Mouse (Mus musculus): ENCODE measurements at regions not wholly inside any gene's neighbourhood (a gene's known extent, or its start where the extent isn't known, plus 50 kb on each side); places are given as distances from the start of the nearest gene placed in this dataset.

DNA sequence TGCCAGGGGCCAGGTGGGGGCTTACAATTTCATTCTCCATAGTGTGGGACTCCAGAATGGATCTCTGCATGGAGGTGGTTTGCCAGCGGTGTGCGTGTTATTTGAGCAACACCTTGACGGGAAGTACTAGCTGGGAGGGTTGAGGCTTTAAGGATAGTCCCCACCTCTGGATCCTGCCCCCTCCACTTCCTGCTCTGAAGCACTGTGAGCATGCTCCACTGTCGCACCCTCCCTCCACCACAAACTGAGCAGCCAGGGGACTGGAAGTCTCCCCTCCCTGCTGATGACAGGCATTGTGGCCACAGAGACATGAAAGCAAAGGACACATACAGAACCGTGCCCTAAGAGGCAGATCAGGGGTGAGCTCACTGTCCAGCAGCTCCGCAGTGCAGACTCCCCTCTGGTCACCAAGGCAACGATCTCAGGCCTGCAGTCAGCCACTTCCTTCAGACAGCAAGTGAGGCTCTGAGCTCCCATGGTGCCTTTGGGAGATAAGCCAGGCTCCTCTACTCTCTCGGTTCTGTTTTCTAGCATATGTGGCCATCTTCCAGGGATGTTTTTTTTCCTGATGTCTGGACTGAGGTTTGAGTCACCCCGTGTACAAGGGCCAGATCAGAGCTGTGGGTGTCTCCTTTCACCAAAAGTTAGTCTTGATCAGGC, 239.7 kb downstream of the Cryba4 start:
- peaks cover 12% of the 10 kb centered on the region for H3K4me1 ChIP-seq
- H3K9ac ChIP-seq = no peak overlapping the region
- 0 out of 2 replicates have a peak, but pooled peaks cover 2% of the 10 kb centered on the region for H3K27me3 ChIP-seq (replicated peaks)
- H3K36me3 ChIP-seq (replicated peaks) = no peaks in the 10 kb centered on the region
- H3K27ac ChIP-seq = 0 out of 2 replicates have a peak overlapping the region, but pooled peaks have one; percentile 1
- ATAC-seq (replicated peaks) = peak; percentile 70; the same call in 1 of the 2 replicates
- H3K4me3 ChIP-seq = no peak overlapping the region
- H3K4me2 ChIP-seq = no peak overlapping the region
- H3K9me3 ChIP-seq = no peaks in the 10 kb centered on the region
- WGBS = 9% methylated on average over 9 of the region's 9 CpGs

GRCm38 (mm10) chr5:112018925-112019324, 233.4 kb downstream of the Cryba4 start:
- Histone ChIP-seq H3K4me2 (no peak overlapping the region), H3K36me3 (replicated peaks) (no peaks in the 10 kb centered on the region), H3K4me3 (no peak overlapping the region), H3K9ac (no peak overlapping the region), H3K27me3 (replicated peaks) (no peaks in the 10 kb centered on the region), H3K4me1 (no peaks in the 10 kb centered on the region; the same call in 1 of the 2 replicates), H3K27ac (no peak overlapping the region), H3K9me3 (no peaks in the 10 kb centered on the region)
- ATAC-seq (replicated peaks) = no peak
- 64% methylated on average over 7 of the region's 7 CpGs for WGBS

DNA sequence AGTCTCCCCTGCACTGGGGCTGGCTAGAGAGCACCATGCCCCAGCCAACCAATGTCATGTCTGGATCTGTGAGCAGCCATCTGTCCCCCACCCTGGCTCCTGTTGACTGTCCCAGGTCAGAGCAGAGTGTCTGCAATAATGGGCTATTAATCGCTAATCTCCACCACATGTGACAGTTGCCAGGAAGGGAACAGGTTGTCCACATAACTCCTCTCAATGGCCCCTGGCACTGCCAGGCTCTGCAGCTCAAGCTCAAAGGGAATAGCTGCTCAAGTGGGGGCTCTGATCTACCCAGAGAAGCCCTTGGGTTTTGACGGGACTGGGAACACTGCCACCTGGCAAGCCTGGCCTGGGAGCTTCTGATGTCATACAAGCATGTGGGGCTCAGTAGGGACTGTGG, 231.4 kb downstream of the Cryba4 start:
- no peaks in the 10 kb centered on the region for H3K27me3 ChIP-seq (replicated peaks)
- H3K4me3 ChIP-seq = no peak overlapping the region
- H3K4me1 ChIP-seq = no peaks in the 10 kb centered on the region; the same call in 1 of the 2 replicates
- H3K36me3 ChIP-seq (replicated peaks) = no peaks in the 10 kb centered on the region
- H3K9me3 ChIP-seq = no peaks in the 10 kb centered on the region
- H3K27ac ChIP-seq = no peak overlapping the region
- no peak overlapping the region for H3K9ac ChIP-seq
- 62% methylated on average over 2 of the region's 2 CpGs for WGBS
- no peak overlapping the region for H3K4me2 ChIP-seq
- peak; percentile 63 for ATAC-seq (replicated peaks)

GRCm38 (mm10) chr5:112029955-112030354, 222.4 kb downstream of the Cryba4 start:
- H3K27ac ChIP-seq = peak overlapping the region; percentile 82
- WGBS = 8% methylated on average over 11 of the region's 11 CpGs
- no peaks in the 10 kb centered on the region for H3K27me3 ChIP-seq (replicated peaks)
- no peak overlapping the region for H3K4me3 ChIP-seq
- H3K9me3 ChIP-seq = no peaks in the 10 kb centered on the region
- peak overlapping the region; percentile 13; the same call in 1 of the 2 replicates for H3K4me2 ChIP-seq
- no peaks in the 10 kb centered on the region for H3K36me3 ChIP-seq (replicated peaks)
- peaks cover 21% of the 10 kb centered on the region for H3K4me1 ChIP-seq
- ATAC-seq (replicated peaks) = peak; percentile 91
- no peak overlapping the region for H3K9ac ChIP-seq

DNA sequence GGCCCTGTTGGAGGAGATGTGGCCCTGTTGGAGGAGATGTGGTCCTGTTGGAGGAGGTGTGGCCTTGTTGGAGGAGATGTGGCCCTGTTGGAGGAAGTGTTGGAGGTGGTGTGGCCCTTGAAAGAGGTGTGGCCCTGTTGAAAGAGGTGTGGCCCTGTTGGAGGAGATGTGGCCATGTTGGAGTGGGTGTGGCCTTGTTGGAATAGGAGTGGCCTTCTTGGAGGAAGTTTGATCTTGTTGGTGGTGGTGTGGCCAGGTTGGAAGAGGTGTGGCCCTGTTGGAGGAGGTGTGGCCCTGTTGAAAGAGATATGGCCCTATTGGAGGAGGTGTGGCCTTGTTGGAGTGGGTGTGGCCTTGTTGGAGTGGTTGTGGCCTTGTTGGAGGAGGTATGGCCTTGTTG, 220.3 kb downstream of the Cryba4 start:
- H3K4me3 ChIP-seq = no peak overlapping the region
- no peak for ATAC-seq (replicated peaks)
- H3K36me3 ChIP-seq (replicated peaks) = no peaks in the 10 kb centered on the region
- H3K4me1 ChIP-seq = peaks cover 21% of the 10 kb centered on the region
- no peak overlapping the region for H3K27ac ChIP-seq
- H3K4me2 ChIP-seq = no peak overlapping the region
- H3K9ac ChIP-seq = no peak overlapping the region
- H3K9me3 ChIP-seq = no peaks in the 10 kb centered on the region
- H3K27me3 ChIP-seq (replicated peaks) = no peaks in the 10 kb centered on the region

- Histone ChIP-seq H3K4me3 (no peak overlapping the region), H3K4me2 (no peak overlapping the region), H3K9ac (no peak overlapping the region), H3K27ac (no peak overlapping the region), H3K4me1 (peaks cover 10% of the 10 kb centered on the region), H3K36me3 (replicated peaks) (no peaks in the 10 kb centered on the region), H3K27me3 (replicated peaks) (no peaks in the 10 kb centered on the region), H3K9me3 (no peaks in the 10 kb centered on the region)
- ATAC-seq (replicated peaks) = no peak
- WGBS = 68% methylated on average over 8 of the region's 8 CpGs
Observed at GRCm38 (mm10) chr5:112035426-112035825, 216.9 kb downstream of the Cryba4 start.

DNA sequence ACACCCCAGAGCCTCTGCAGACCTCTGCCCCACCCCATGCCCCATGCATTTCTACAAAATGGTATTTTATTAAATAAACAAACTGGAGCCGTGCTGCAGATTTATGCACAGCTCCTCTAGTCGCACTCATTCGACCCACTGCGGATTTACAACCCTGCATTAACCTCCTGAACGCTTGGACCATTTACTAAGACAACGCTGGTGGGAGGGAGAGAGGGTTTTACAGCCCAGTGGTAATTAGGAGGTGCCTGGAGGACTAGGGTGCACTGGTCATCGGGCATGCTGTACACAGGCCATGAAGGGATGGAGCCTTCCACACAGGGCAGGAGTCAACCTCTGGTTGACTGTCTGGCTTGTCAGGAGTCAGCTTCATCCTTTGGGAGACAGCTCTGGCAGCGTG, 215.2 kb downstream of the Cryba4 start:
- Histone ChIP-seq H3K27me3 (replicated peaks) (no peaks in the 10 kb centered on the region), H3K27ac (no peak overlapping the region), H3K9ac (no peak overlapping the region), H3K4me1 (peaks cover 24% of the 10 kb centered on the region), H3K36me3 (replicated peaks) (no peaks in the 10 kb centered on the region), H3K9me3 (no peaks in the 10 kb centered on the region), H3K4me3 (no peak overlapping the region), H3K4me2 (no peak overlapping the region)
- 74% methylated on average over 8 of the region's 8 CpGs for WGBS
- ATAC-seq (replicated peaks) = no peak

DNA sequence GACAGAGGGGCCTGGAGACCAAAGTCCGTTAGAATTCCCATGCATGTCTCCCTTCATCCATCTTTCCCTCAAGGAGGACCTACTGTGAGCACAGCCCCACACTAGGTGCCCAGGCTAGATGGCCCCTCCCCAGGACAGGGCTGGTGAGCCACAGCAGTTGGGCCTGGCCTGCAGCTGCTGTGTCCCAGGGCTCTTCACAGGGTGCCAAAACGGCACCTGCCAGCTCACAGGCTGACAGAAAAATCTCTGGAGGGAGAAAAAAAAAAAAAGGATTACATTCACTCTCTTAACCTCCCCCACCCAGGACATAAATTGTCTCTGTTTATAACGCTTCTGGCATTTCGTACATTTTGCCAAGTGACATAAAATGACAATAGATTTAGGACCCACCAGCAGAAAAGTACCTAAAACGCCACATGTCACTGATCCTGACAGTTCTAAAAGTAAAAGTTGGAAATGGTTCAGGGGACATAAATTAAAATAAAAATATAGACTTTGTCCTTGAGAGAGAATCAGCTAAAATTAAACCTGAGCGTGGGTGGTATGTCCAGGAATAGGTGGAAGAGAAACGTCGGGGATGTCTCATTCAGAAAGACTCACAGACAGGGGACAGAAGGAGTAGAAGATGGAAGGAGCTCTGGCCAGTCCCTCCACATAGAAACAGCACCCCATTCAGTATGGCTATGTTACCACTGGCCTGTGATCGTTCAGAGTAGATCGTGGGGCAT, 212.5 kb downstream of the Cryba4 start:
- H3K4me2 ChIP-seq = no peak overlapping the region
- H3K4me1 ChIP-seq = peaks cover 31% of the 10 kb centered on the region
- no peaks in the 10 kb centered on the region for H3K9me3 ChIP-seq
- no peak for ATAC-seq (replicated peaks)
- no peaks in the 10 kb centered on the region for H3K36me3 ChIP-seq (replicated peaks)
- 62% methylated on average over 10 of the region's 10 CpGs for WGBS
- no peak overlapping the region for H3K9ac ChIP-seq
- H3K4me3 ChIP-seq = no peak overlapping the region
- H3K27ac ChIP-seq = 0 out of 2 replicates have a peak overlapping the region, but pooled peaks have one; percentile 9
- no peaks in the 10 kb centered on the region for H3K27me3 ChIP-seq (replicated peaks)

GRCm38 (mm10) chr5:112040678-112041077, 211.6 kb downstream of the Cryba4 start:
- no peaks in the 10 kb centered on the region for H3K27me3 ChIP-seq (replicated peaks)
- peak overlapping the region; percentile 80 for H3K27ac ChIP-seq
- H3K4me2 ChIP-seq = no peak overlapping the region
- H3K9ac ChIP-seq = no peak overlapping the region
- ATAC-seq (replicated peaks) = no peak
- H3K4me1 ChIP-seq = peaks cover 31% of the 10 kb centered on the region
- no peaks in the 10 kb centered on the region for H3K9me3 ChIP-seq
- H3K4me3 ChIP-seq = no peak overlapping the region
- WGBS = 60% methylated on average over 1 of the region's 1 CpGs
- H3K36me3 ChIP-seq (replicated peaks) = no peaks in the 10 kb centered on the region

DNA sequence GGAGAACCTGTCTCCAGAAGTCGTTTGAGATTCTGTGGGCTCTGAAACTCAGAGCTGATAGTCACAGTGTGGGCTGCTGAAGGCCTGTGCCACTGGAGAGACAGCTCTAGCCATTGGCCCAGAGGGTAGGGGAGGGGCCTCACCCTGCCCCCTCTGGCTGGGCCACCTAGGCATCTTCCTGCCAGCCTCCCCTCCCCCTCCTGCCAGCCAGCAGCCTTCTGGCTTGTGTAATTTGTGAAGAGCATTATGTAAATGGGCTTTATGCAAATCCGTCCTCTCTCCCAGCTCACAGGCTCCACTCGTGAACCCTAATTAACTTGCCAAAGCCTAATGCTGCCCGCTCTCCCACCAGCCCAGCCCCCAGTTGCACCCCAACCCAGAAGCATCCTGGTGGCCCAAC, 211.0 kb downstream of the Cryba4 start:
- WGBS = 18% methylated on average over 4 of the region's 4 CpGs
- Histone ChIP-seq H3K27me3 (replicated peaks) (no peaks in the 10 kb centered on the region), H3K36me3 (replicated peaks) (no peaks in the 10 kb centered on the region), H3K4me3 (no peak overlapping the region), H3K27ac (peak overlapping the region; percentile 80), H3K4me1 (peaks cover 31% of the 10 kb centered on the region), H3K4me2 (no peak overlapping the region), H3K9me3 (no peaks in the 10 kb centered on the region), H3K9ac (no peak overlapping the region)
- peak; percentile 69 for ATAC-seq (replicated peaks)

DNA sequence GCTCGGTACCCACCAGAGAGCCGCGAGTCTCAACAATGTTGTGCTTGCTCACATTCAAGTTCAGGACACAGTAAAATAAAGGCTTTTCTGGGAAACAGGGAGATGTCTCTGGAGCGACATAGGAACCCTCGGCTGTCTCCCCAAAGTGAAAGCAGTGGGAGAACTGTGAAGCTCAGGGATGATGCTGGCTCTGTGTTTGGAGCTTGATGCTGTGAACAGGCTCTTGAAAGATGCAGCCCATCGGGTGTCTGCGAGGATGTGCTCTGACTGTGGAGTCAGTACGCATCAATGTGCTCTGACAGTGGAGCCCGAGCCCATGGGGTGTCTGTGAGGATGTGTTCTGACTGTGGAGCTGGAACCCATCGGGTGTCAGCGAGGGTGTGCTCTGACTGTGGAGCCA, 210.1 kb downstream of the Cryba4 start:
- no peak overlapping the region for H3K4me3 ChIP-seq
- H3K36me3 ChIP-seq (replicated peaks) = no peaks in the 10 kb centered on the region
- H3K9me3 ChIP-seq = no peaks in the 10 kb centered on the region
- 72% methylated on average over 11 of the region's 11 CpGs for WGBS
- no peaks in the 10 kb centered on the region for H3K27me3 ChIP-seq (replicated peaks)
- H3K27ac ChIP-seq = peak overlapping the region; percentile 80
- H3K9ac ChIP-seq = no peak overlapping the region
- H3K4me2 ChIP-seq = no peak overlapping the region
- H3K4me1 ChIP-seq = peaks cover 31% of the 10 kb centered on the region
- no peak for ATAC-seq (replicated peaks)

DNA sequence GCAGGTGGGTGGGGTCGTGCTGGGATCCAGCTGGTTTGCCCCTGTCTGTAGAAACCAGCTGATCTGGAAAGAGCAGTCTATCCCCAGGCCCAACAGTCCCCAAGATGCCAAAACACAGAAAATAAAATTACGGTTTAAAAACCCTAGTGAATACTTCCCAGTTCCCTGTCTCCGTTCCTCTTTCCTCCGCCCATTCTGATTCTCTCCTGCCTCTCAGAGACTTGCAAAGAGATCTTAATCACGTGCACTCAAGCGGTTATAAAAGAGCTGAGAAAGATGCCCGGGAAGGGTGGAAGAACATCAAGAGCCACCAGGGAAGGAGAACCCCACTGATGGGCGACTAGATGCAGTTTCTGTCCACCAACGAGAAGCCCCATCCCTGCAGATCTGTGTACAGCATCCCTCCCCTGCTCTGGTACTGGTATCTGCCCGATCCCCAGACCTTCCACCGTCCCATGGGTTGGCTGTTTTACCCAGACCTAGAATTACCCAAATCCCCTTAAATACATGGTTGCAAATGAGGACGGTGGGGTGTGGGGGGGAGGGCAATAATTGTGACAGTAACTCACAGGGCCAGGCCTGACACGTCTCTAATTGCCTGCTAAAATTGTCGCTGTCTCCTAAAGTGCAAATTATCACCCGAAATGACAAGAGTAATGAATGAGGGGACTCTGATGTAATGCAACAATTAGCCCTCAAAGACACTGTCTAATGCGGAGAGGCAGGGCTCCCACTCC, 202.1 kb downstream of the Cryba4 start:
- Histone ChIP-seq H3K27ac (0 out of 2 replicates have a peak overlapping the region, but pooled peaks have one; percentile 7), H3K4me2 (no peak overlapping the region)
- 28% methylated on average over 16 of the region's 16 CpGs for WGBS

More for the DNA sequence above, 202.1 kb downstream of the Cryba4 start:
- Histone ChIP-seq H3K9me3 (no peaks in the 10 kb centered on the region), H3K4me3 (no peak overlapping the region), H3K36me3 (replicated peaks) (no peaks in the 10 kb centered on the region), H3K27me3 (replicated peaks) (no peaks in the 10 kb centered on the region), H3K4me1 (peaks cover 13% of the 10 kb centered on the region), H3K9ac (no peak overlapping the region)
- peak; percentile 35; the same call in 1 of the 2 replicates for ATAC-seq (replicated peaks)
